Mouse (Mus musculus) spleen, adult 2 months (tissue): ENCODE results near the gene Plekhb2. TPM values are rescaled to one million over a fixed set of nuclear protein-coding genes. Genes with fewer than 3 reads are reported as not detected.

ENCODE experiments used
- DNase-seq, 2 experiments: peaks; one replicate each; pipeline versions ENCODE4 v3.0.0 to v3.0.0-alpha.2; 2012 to 2021; ENCODE audit warnings: low spot score in 2 of 2, low read depth in 1 of 2
- H3K27ac ChIP-seq: fragments of 200-500 bp; 2 replicates; pipeline ENCODE4 v1.5.1; 2012; ENCODE audit warnings: low read length, inconsistent platforms; ENCODE audit not compliant: insufficient read depth
- H3K27me3 ChIP-seq: fragments of 200-500 bp; 2 replicates; pipeline ENCODE4 v1.6.1; 2012; ENCODE audit warnings: mild to moderate bottlenecking, moderate library complexity, low read length, inconsistent platforms; ENCODE audit not compliant: control insufficient read depth, insufficient read depth
- H3K36me3 ChIP-seq: fragments of 200-500 bp; 2 replicates; pipeline ENCODE4 v1.6.1; 2012; ENCODE audit warnings: mild to moderate bottlenecking, low read length, inconsistent platforms; ENCODE audit not compliant: control insufficient read depth, insufficient read depth
- H3K4me1 ChIP-seq: fragments of 200-500 bp; 2 replicates; pipeline ENCODE4 v1.6.1; 2011; ENCODE audit warnings: inconsistent platforms; ENCODE audit not compliant: control insufficient read depth, insufficient read depth, insufficient read length
- H3K4me3 ChIP-seq: fragments of 200-500 bp; 2 replicates; pipeline ENCODE4 v1.5.1; 2011; ENCODE audit warnings: mild to moderate bottlenecking, inconsistent platforms; ENCODE audit not compliant: insufficient read depth, insufficient read length; ENCODE audit errors: extremely low read depth
- CTCF ChIP-seq: fragments of 200-500 bp; IDR thresholded peaks from 2 replicates; pipeline ENCODE4 v1.5.1; 2011; ENCODE audit warnings: mild to moderate bottlenecking, inconsistent platforms; ENCODE audit not compliant: insufficient read depth, insufficient read length, insufficient replicate concordance; ENCODE audit errors: extremely low read depth
- POLR2A ChIP-seq: fragments of 200-500 bp; IDR thresholded peaks from 2 replicates; pipeline ENCODE4 v1.6.1; 2011; ENCODE audit warnings: low read depth, low read length, inconsistent platforms
- WGBS: fragments of 180-500 bp; shearing (Covaris S2); methylation state at CpG from one replicate; pipeline ENCODE4 v1.1.7; 2018; 5-methylcytosine and 5-hydroxymethylcytosine counted together
- polyA plus RNA-seq: library from polyadenylated mRNA; depleted of rRNA; stranded (reverse); fragments of >200 nt; gene quantifications from 2 replicates; pipeline ENCODE4 v1.2.3, GENCODE M21; 2012

Gene Plekhb2
- polyA plus RNA-seq, 1 experiment, result 27.1 TPM

GRCm38 (mm10) chr1:34873551-34873950, 23.8 kb downstream of the Plekhb2 start:
- no peak for TF ChIP-seq POLR2A
- DNase-seq, result no peak
- Histone ChIP-seq H3K36me3 (peaks cover 37% of the 10 kb centered on the region), H3K4me3 (no peak overlapping the region), H3K27me3 (no peaks in the 10 kb centered on the region), H3K4me1 (no peaks in the 10 kb centered on the region), H3K27ac (no peak overlapping the region)
- WGBS, result 63% methylated on average over 5 of the region's 5 CpGs

DNA sequence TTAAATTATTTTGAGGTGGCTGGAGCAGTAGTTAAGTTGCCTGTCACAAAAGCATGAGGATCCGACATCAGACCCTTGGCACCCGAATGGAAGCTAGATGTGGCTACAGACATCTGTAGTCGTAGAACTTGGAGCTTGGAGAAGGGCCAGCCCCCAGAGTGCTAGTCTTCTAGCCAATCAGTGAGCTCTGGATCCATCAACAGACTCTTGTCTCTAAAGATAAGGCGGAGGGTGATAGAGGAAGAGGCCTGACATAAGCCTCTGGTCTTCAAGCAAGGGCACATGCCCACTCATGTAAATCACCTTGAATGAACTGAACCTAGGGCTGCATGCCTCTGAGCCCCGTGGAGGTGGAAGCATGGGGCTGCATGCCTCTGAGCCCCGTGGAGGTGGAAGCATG, 29.8 kb downstream of the Plekhb2 start:
- no peak for DNase-seq
- peaks cover 24% of the 10 kb centered on the region for H3K36me3 ChIP-seq
- 89% methylated on average over 6 of the region's 6 CpGs for WGBS

DNA sequence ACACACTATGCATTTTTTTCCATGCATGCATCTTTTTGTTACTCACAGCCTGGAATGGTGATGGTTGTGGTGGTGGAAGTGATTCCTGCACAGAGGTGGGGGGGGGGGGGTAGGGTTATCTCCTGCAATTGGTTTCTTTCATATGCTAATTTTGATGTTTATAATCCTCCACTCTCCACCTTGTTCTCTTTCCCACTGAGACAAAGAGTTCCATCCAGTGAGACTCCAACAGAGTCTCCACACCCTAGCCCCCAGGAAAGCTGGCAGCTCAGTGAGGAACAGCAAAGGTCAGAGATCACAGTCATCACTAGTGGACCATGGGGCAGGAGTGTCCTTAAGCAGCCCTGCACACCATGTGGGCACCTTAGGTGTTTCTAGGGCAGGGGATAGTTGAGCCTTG, 34.0 kb downstream of the Plekhb2 start:
- no peaks in the 10 kb centered on the region for H3K4me1 ChIP-seq
- H3K36me3 ChIP-seq, result peaks cover 6% of the 10 kb centered on the region; the same call in 1 of the 2 replicates
- no peak for DNase-seq
- no peak for TF ChIP-seq POLR2A
- no peak for TF ChIP-seq CTCF
- H3K27ac ChIP-seq, result no peak overlapping the region
- H3K27me3 ChIP-seq, result no peaks in the 10 kb centered on the region
- no peak overlapping the region for H3K4me3 ChIP-seq

More for the DNA sequence above, 29.8 kb downstream of the Plekhb2 start:
- Histone ChIP-seq H3K4me3 (no peak overlapping the region), H3K4me1 (no peaks in the 10 kb centered on the region), H3K27ac (no peak overlapping the region), H3K27me3 (no peaks in the 10 kb centered on the region)
- TF ChIP-seq POLR2A (no peak), CTCF (no peak)

- TF ChIP-seq CTCF (peak; percentile 22; the same call in 1 of the 2 replicates), POLR2A (no peak)
- no peak overlapping the region for H3K27ac ChIP-seq
- no peaks in the 10 kb centered on the region for H3K36me3 ChIP-seq
- no peaks in the 10 kb centered on the region for H3K4me1 ChIP-seq
- no peak overlapping the region for H3K4me3 ChIP-seq
- H3K27me3 ChIP-seq, result no peaks in the 10 kb centered on the region
- no peak for DNase-seq
- WGBS, result 61% methylated on average over 14 of the region's 14 CpGs
Measured at GRCm38 (mm10) chr1:34891559-34892289, 41.9 kb downstream of the Plekhb2 start.

GRCm38 (mm10) chr1:34892466-34892865, 42.7 kb downstream of the Plekhb2 start:
- TF ChIP-seq CTCF, result no peak
- TF ChIP-seq POLR2A, result no peak
- DNase-seq, result no peak
- no peak overlapping the region for H3K4me3 ChIP-seq
- WGBS, result 87% methylated on average over 3 of the region's 3 CpGs
- no peak overlapping the region for H3K27ac ChIP-seq
- no peaks in the 10 kb centered on the region for H3K4me1 ChIP-seq
- H3K36me3 ChIP-seq, result no peaks in the 10 kb centered on the region
- H3K27me3 ChIP-seq, result no peaks in the 10 kb centered on the region

- Histone ChIP-seq H3K27ac (no peak overlapping the region), H3K4me3 (no peak overlapping the region), H3K27me3 (no peaks in the 10 kb centered on the region), H3K4me1 (no peaks in the 10 kb centered on the region), H3K36me3 (no peaks in the 10 kb centered on the region)
- no peak for TF ChIP-seq CTCF
- TF ChIP-seq POLR2A, result no peak
- no peak for DNase-seq
- 87% methylated on average over 4 of the region's 4 CpGs for WGBS
Measured at GRCm38 (mm10) chr1:34893331-34893730, 43.6 kb downstream of the Plekhb2 start.

GRCm38 (mm10) chr1:34893831-34894230, 44.1 kb downstream of the Plekhb2 start:
- no peak for DNase-seq
- Histone ChIP-seq H3K4me3 (no peak overlapping the region), H3K4me1 (no peaks in the 10 kb centered on the region), H3K27me3 (no peaks in the 10 kb centered on the region), H3K27ac (no peak overlapping the region), H3K36me3 (no peaks in the 10 kb centered on the region)
- TF ChIP-seq CTCF, result no peak
- no peak for TF ChIP-seq POLR2A
- 67% methylated on average over 6 of the region's 6 CpGs for WGBS
